Mouse (Mus musculus) midbrain, embryonic 15.5 days (tissue): Measurements from ENCODE around the gene Lmo7. TPM values are rescaled to one million over a fixed set of nuclear protein-coding genes. Genes with fewer than 3 reads are reported as not detected.
A peak's percentile ranks its signal among the peaks of the same experiment; 100 is the strongest.

Source experiments
- ATAC-seq: fragments of 200-750 bp; cut with Nextera tagmentation; replicated peaks from 2 replicates; pipeline ENCODE4 v1.8.0; 2017; ENCODE audit warnings: moderate TSS enrichment
- H3K27ac ChIP-seq: fragments of 300-500 bp; sonication (generic); 2 replicates; pipeline ENCODE4 v1.5.1; 2015; ENCODE audit warnings: mild to moderate bottlenecking, inconsistent platforms
- H3K27me3 ChIP-seq: fragments of 300-500 bp; sonication (generic); replicated peaks from 2 replicates; pipeline ENCODE4 v1.6.1; 2015; ENCODE audit warnings: inconsistent platforms
- H3K36me3 ChIP-seq: fragments of 300-500 bp; sonication (generic); replicated peaks from 2 replicates; pipeline ENCODE4 v1.6.1; 2015; ENCODE audit warnings: inconsistent platforms
- H3K4me1 ChIP-seq: fragments of 300-500 bp; sonication (generic); 2 replicates; pipeline ENCODE4 v1.6.1; 2015; ENCODE audit warnings: inconsistent platforms
- H3K4me2 ChIP-seq: fragments of 300-500 bp; sonication (generic); 2 replicates; pipeline ENCODE4 v1.6.1; 2015; ENCODE audit warnings: inconsistent platforms, mild to moderate bottlenecking, moderate library complexity
- H3K4me3 ChIP-seq: fragments of 300-500 bp; sonication (generic); 2 replicates; pipeline ENCODE4 v1.5.1; 2015; ENCODE audit warnings: mild to moderate bottlenecking, inconsistent platforms
- H3K9ac ChIP-seq: fragments of 300-500 bp; sonication (generic); 2 replicates; pipeline ENCODE4 v1.6.1; 2015; ENCODE audit warnings: mild to moderate bottlenecking, inconsistent platforms
- H3K9me3 ChIP-seq: fragments of 300-500 bp; sonication (generic); 2 replicates; pipeline ENCODE4 v1.6.1; 2016; ENCODE audit warnings: inconsistent platforms
- WGBS: fragments of 180-500 bp; shearing (Covaris S2); methylation state at CpG from one replicate; pipeline ENCODE4 v1.1.7; 2015; ENCODE audit warnings: mixed read lengths; 5-methylcytosine and 5-hydroxymethylcytosine counted together
- polyA plus RNA-seq: library from polyadenylated mRNA; unstranded; fragments of >200 nt; fragmentation: Nextera tagmentation; extraction: Ambion mirVana; gene quantifications from 2 replicates; pipeline ENCODE4 v1.2.1, GENCODE M21; 2015

Lmo7 gene
- 2.1 and 2.3 TPM in 2 replicates for polyA plus RNA-seq

GRCm38 (mm10) chr14:101729237-101729971 lies at the start of gene Lmo7, which contains the start of gene Gm9922:
Gene Lmo7, plus strand, starts transcription at chr14:101729957.
Gene Gm9922, minus strand, starts transcription at chr14:101729814.
- H3K4me2 ChIP-seq, result peak within 1 kb of the TSS; percentile 97
- H3K36me3 ChIP-seq, result no peaks in the 10 kb centered on the region
- H3K27me3 ChIP-seq, result peaks cover 22% of the 10 kb centered on the region
- peak within 1 kb of the TSS; percentile 48 for H3K9ac ChIP-seq
- no peak within 1 kb of the TSS for H3K27ac ChIP-seq
- peak; percentile 83 for ATAC-seq
- H3K4me3 ChIP-seq, result peak within 1 kb of the TSS; percentile 57
- H3K4me1 ChIP-seq, result peaks cover 16% of the 10 kb centered on the region
- WGBS, result under 1% methylated on average over 51 of the region's 51 CpGs
- H3K9me3 ChIP-seq, result no peaks in the 10 kb centered on the region

GRCm38 (mm10) chr14:101687696-101688095 lies 42.1 kb upstream of the Lmo7 start:
- H3K9me3 ChIP-seq, result no peaks in the 10 kb centered on the region

GRCm38 (mm10) chr14:101688406-101688805 lies 41.4 kb upstream of the Lmo7 start:
- Histone ChIP-seq H3K4me1 (no peaks in the 10 kb centered on the region), H3K36me3 (peaks cover 12% of the 10 kb centered on the region; the same call in 1 of the 2 replicates), H3K4me3 (no peak overlapping the region), H3K27ac (no peak overlapping the region), H3K27me3 (no peaks in the 10 kb centered on the region), H3K9me3 (no peaks in the 10 kb centered on the region), H3K4me2 (no peak overlapping the region), H3K9ac (no peak overlapping the region)
- WGBS, result 65% methylated on average over 2 of the region's 2 CpGs
- no peak for ATAC-seq

More at GRCm38 (mm10) chr14:101687696-101688095, 42.1 kb upstream of the Lmo7 start:
- Histone ChIP-seq H3K27ac (no peak overlapping the region), H3K27me3 (no peaks in the 10 kb centered on the region), H3K4me3 (no peak overlapping the region), H3K9ac (no peak overlapping the region), H3K36me3 (peaks cover 12% of the 10 kb centered on the region; the same call in 1 of the 2 replicates), H3K4me2 (no peak overlapping the region), H3K4me1 (no peaks in the 10 kb centered on the region)
- no peak for ATAC-seq
- 86% methylated on average over 6 of the region's 6 CpGs for whole genome bisulfite sequencing

- Histone ChIP-seq H3K36me3 (no peaks in the 10 kb centered on the region), H3K27ac (no peak overlapping the region), H3K27me3 (no peaks in the 10 kb centered on the region), H3K4me2 (no peak overlapping the region), H3K4me3 (no peak overlapping the region), H3K9me3 (no peaks in the 10 kb centered on the region), H3K9ac (no peak overlapping the region), H3K4me1 (no peaks in the 10 kb centered on the region)
- WGBS, result 77% methylated on average over 4 of the region's 4 CpGs
- no peak for ATAC-seq
These were observed 25.3 kb upstream of the Lmo7 start for GRCm38 (mm10) chr14:101704479-101704878.

GRCm38 (mm10) chr14:101707088-101707487 lies 22.7 kb upstream of the Lmo7 start:
- Histone ChIP-seq H3K27ac (no peak overlapping the region), H3K4me3 (no peak overlapping the region), H3K9ac (no peak overlapping the region), H3K4me2 (no peak overlapping the region), H3K27me3 (no peaks in the 10 kb centered on the region), H3K9me3 (no peaks in the 10 kb centered on the region), H3K36me3 (no peaks in the 10 kb centered on the region), H3K4me1 (no peaks in the 10 kb centered on the region)
- 92% methylated on average over 5 of the region's 5 CpGs for WGBS
- ATAC-seq, result no peak

GRCm38 (mm10) chr14:101714414-101714813 lies 15.3 kb upstream of the Lmo7 start:
- H3K9ac ChIP-seq, result no peak overlapping the region
- no peak overlapping the region for H3K27ac ChIP-seq
- H3K4me3 ChIP-seq, result no peak overlapping the region
- H3K4me1 ChIP-seq, result no peaks in the 10 kb centered on the region
- 37% methylated on average over 2 of the region's 2 CpGs for WGBS
- no peak for ATAC-seq
- H3K9me3 ChIP-seq, result no peaks in the 10 kb centered on the region
- H3K36me3 ChIP-seq, result no peaks in the 10 kb centered on the region
- H3K27me3 ChIP-seq, result no peaks in the 10 kb centered on the region
- H3K4me2 ChIP-seq, result no peak overlapping the region

- peak overlapping the region; percentile 48; the same call in 1 of the 2 replicates for H3K9ac ChIP-seq
- H3K36me3 ChIP-seq, result no peaks in the 10 kb centered on the region
- peaks cover 16% of the 10 kb centered on the region for H3K4me1 ChIP-seq
- H3K9me3 ChIP-seq, result no peaks in the 10 kb centered on the region
- ATAC-seq, result peak; percentile 71
- peak overlapping the region; percentile 97 for H3K4me2 ChIP-seq
- WGBS, result under 1% methylated on average over 28 of the region's 28 CpGs
- H3K4me3 ChIP-seq, result peak overlapping the region; percentile 57
- H3K27ac ChIP-seq, result no peak overlapping the region
- H3K27me3 ChIP-seq, result peaks cover 22% of the 10 kb centered on the region
These were observed 375 bp downstream of the Lmo7 start for GRCm38 (mm10) chr14:101729972-101730692.

GRCm38 (mm10) chr14:101733542-101734303 lies 4.0 kb downstream of the Lmo7 start:
- Histone ChIP-seq H3K27ac (no peak overlapping the region), H3K4me3 (no peak overlapping the region), H3K4me1 (peaks cover 16% of the 10 kb centered on the region), H3K27me3 (peaks cover 17% of the 10 kb centered on the region), H3K4me2 (no peak overlapping the region), H3K9me3 (no peaks in the 10 kb centered on the region), H3K9ac (no peak overlapping the region), H3K36me3 (no peaks in the 10 kb centered on the region)
- no peak for ATAC-seq
- 27% methylated on average over 10 of the region's 10 CpGs for WGBS

GRCm38 (mm10) chr14:101737501-101737900 lies 7.7 kb downstream of the Lmo7 start:
- H3K4me1 ChIP-seq, result no peaks in the 10 kb centered on the region
- WGBS, result 88% methylated on average over 4 of the region's 4 CpGs
- H3K9me3 ChIP-seq, result no peaks in the 10 kb centered on the region
- no peak overlapping the region for H3K27ac ChIP-seq
- no peak overlapping the region for H3K4me2 ChIP-seq
- H3K27me3 ChIP-seq, result no peaks in the 10 kb centered on the region
- H3K9ac ChIP-seq, result no peak overlapping the region
- no peak for ATAC-seq
- no peak overlapping the region for H3K4me3 ChIP-seq
- no peaks in the 10 kb centered on the region for H3K36me3 ChIP-seq

- Histone ChIP-seq H3K4me2 (no peak overlapping the region), H3K4me1 (no peaks in the 10 kb centered on the region), H3K36me3 (no peaks in the 10 kb centered on the region), H3K27me3 (no peaks in the 10 kb centered on the region), H3K9ac (no peak overlapping the region), H3K4me3 (no peak overlapping the region), H3K9me3 (no peaks in the 10 kb centered on the region), H3K27ac (no peak overlapping the region)
- 84% methylated on average over 3 of the region's 3 CpGs for WGBS
- ATAC-seq, result no peak
These were observed 16.9 kb downstream of the Lmo7 start for GRCm38 (mm10) chr14:101746635-101747034.

- no peak overlapping the region for H3K9ac ChIP-seq
- WGBS, result 97% methylated on average over 11 of the region's 11 CpGs
- no peak overlapping the region for H3K4me3 ChIP-seq
- no peaks in the 10 kb centered on the region for H3K27me3 ChIP-seq
- H3K9me3 ChIP-seq, result no peaks in the 10 kb centered on the region
- H3K4me1 ChIP-seq, result no peaks in the 10 kb centered on the region
- H3K36me3 ChIP-seq, result no peaks in the 10 kb centered on the region
- no peak overlapping the region for H3K27ac ChIP-seq
- H3K4me2 ChIP-seq, result no peak overlapping the region
- ATAC-seq, result no peak
These were observed 18.1 kb downstream of the Lmo7 start for GRCm38 (mm10) chr14:101747811-101748210.

- Histone ChIP-seq H3K4me1 (no peaks in the 10 kb centered on the region), H3K27ac (no peak overlapping the region), H3K27me3 (no peaks in the 10 kb centered on the region), H3K4me2 (no peak overlapping the region), H3K9ac (no peak overlapping the region), H3K9me3 (no peaks in the 10 kb centered on the region), H3K4me3 (no peak overlapping the region), H3K36me3 (no peaks in the 10 kb centered on the region)
- ATAC-seq, result no peak
- WGBS, result 83% methylated on average over 7 of the region's 7 CpGs
These were observed 18.7 kb downstream of the Lmo7 start for GRCm38 (mm10) chr14:101748436-101748835.
